Mouse (Mus musculus): ENCODE measurements around the gene Hes6. TPM values are rescaled to one million over a fixed set of nuclear protein-coding genes. Genes with fewer than 3 reads are reported as not detected.

Hes6 gene
- polyA plus RNA-seq, 1 experiment from 2014 or later = 10.1 TPM

- Histone ChIP-seq H3K79me2 (ENCODE audit: inconsistent target) (no peaks in the 10 kb centered on the region), H3K4me3 (ENCODE audit: inconsistent target) (no peak overlapping the region), H3K27ac (no peak overlapping the region), H3K36me3 (ENCODE audit: inconsistent target) (no peaks in the 10 kb centered on the region)
- WGBS (ENCODE audit: missing documents) = 42% methylated on average over 1 of the region's 1 CpGs
These were observed 8.9 kb downstream of the Hes6 start for GRCm38 (mm10) chr1:91404976-91405375.

GRCm38 (mm10) chr1:91398260-91399062 lies 15.4 kb downstream of the Hes6 start, which contains the start of gene Ilkap:
Gene Ilkap (minus strand): TSS chr1:91398815.
- peak within 1 kb of the TSS; percentile 96 for H3K4me3 ChIP-seq (ENCODE audit: inconsistent target)
- peak within 1 kb of the TSS; percentile 71 for H3K27ac ChIP-seq
- peaks cover 49% of the 10 kb centered on the region for H3K79me2 ChIP-seq (ENCODE audit: inconsistent target)
- WGBS (ENCODE audit: missing documents) = under 1% methylated on average over 91 of the region's 91 CpGs
- H3K36me3 ChIP-seq (ENCODE audit: inconsistent target) = no peaks in the 10 kb centered on the region

- Histone ChIP-seq H3K4me3 (ENCODE audit: inconsistent target) (peak overlapping the region; percentile 96), H3K36me3 (ENCODE audit: inconsistent target) (no peaks in the 10 kb centered on the region), H3K27ac (peak overlapping the region; percentile 53), H3K79me2 (ENCODE audit: inconsistent target) (peaks cover 54% of the 10 kb centered on the region)
- 1% methylated on average over 12 of the region's 12 CpGs for WGBS (ENCODE audit: missing documents)
These were observed 15.9 kb downstream of the Hes6 start for GRCm38 (mm10) chr1:91397927-91398259.

GRCm38 (mm10) chr1:91390369-91390768 lies 23.5 kb downstream of the Hes6 start:
- H3K4me3 ChIP-seq (ENCODE audit: inconsistent target) = no peak overlapping the region
- WGBS (ENCODE audit: missing documents) = 95% methylated on average over 5 of the region's 5 CpGs
- H3K79me2 ChIP-seq (ENCODE audit: inconsistent target) = peaks cover 90% of the 10 kb centered on the region
- no peak overlapping the region for H3K27ac ChIP-seq
- H3K36me3 ChIP-seq (ENCODE audit: inconsistent target) = peaks cover 47% of the 10 kb centered on the region

GRCm38 (mm10) chr1:91381091-91381471 lies 32.8 kb downstream of the Hes6 start:
- H3K27ac ChIP-seq = no peak overlapping the region
- 94% methylated on average over 4 of the region's 4 CpGs for WGBS (ENCODE audit: missing documents)
- H3K36me3 ChIP-seq (ENCODE audit: inconsistent target) = peaks cover 89% of the 10 kb centered on the region
- no peak overlapping the region for H3K4me3 ChIP-seq (ENCODE audit: inconsistent target)
- H3K79me2 ChIP-seq (ENCODE audit: inconsistent target) = no peaks in the 10 kb centered on the region

GRCm38 (mm10) chr1:91380453-91381090 lies 33.3 kb downstream of the Hes6 start:
- Histone ChIP-seq H3K27ac (no peak overlapping the region), H3K36me3 (ENCODE audit: inconsistent target) (peaks cover 89% of the 10 kb centered on the region), H3K79me2 (ENCODE audit: inconsistent target) (no peaks in the 10 kb centered on the region), H3K4me3 (ENCODE audit: inconsistent target) (no peak overlapping the region)
- 72% methylated on average over 7 of the region's 7 CpGs for WGBS (ENCODE audit: missing documents)

GRCm38 (mm10) chr1:91373414-91373835 lies 40.4 kb downstream of the Hes6 start:
- no peak overlapping the region for H3K27ac ChIP-seq
- peaks cover 70% of the 10 kb centered on the region for H3K36me3 ChIP-seq (ENCODE audit: inconsistent target)
- WGBS (ENCODE audit: missing documents) = 95% methylated on average over 6 of the region's 6 CpGs
- no peaks in the 10 kb centered on the region for H3K79me2 ChIP-seq (ENCODE audit: inconsistent target)
- no peak overlapping the region for H3K4me3 ChIP-seq (ENCODE audit: inconsistent target)

GRCm38 (mm10) chr1:91370055-91370454 lies 43.8 kb downstream of the Hes6 start:
- Histone ChIP-seq H3K4me3 (ENCODE audit: inconsistent target) (no peak overlapping the region), H3K27ac (no peak overlapping the region), H3K36me3 (ENCODE audit: inconsistent target) (peaks cover 37% of the 10 kb centered on the region), H3K79me2 (ENCODE audit: inconsistent target) (no peaks in the 10 kb centered on the region)
- 93% methylated on average over 23 of the region's 23 CpGs for WGBS (ENCODE audit: missing documents)

GRCm38 (mm10) chr1:91369408-91369807 lies 44.4 kb downstream of the Hes6 start:
- Histone ChIP-seq H3K36me3 (ENCODE audit: inconsistent target) (peaks cover 30% of the 10 kb centered on the region), H3K27ac (no peak overlapping the region), H3K4me3 (ENCODE audit: inconsistent target) (no peak overlapping the region), H3K79me2 (ENCODE audit: inconsistent target) (no peaks in the 10 kb centered on the region)
- 86% methylated on average over 4 of the region's 4 CpGs for WGBS (ENCODE audit: missing documents)

- H3K79me2 ChIP-seq (ENCODE audit: inconsistent target) = no peaks in the 10 kb centered on the region
- peaks cover 9% of the 10 kb centered on the region; the same call in 1 of the 2 replicates for H3K36me3 ChIP-seq (ENCODE audit: inconsistent target)
- no peak overlapping the region for H3K27ac ChIP-seq
- H3K4me3 ChIP-seq (ENCODE audit: inconsistent target) = no peak overlapping the region
- WGBS (ENCODE audit: missing documents) = 100% methylated on average over 3 of the region's 3 CpGs
These were observed 46.5 kb downstream of the Hes6 start for GRCm38 (mm10) chr1:91367295-91367694.

- 5% methylated on average over 65 of the region's 68 CpGs for WGBS (ENCODE audit: missing documents)
- Histone ChIP-seq H3K27ac (no peak within 1 kb of the TSS), H3K36me3 (ENCODE audit: inconsistent target) (peaks cover under 1% of the 10 kb centered on the region; the same call in 1 of the 2 replicates), H3K79me2 (ENCODE audit: inconsistent target) (no peaks in the 10 kb centered on the region), H3K4me3 (ENCODE audit: inconsistent target) (no peak within 1 kb of the TSS)
These were observed 47.4 kb downstream of the Hes6 start, which contains the start of gene Erfe for GRCm38 (mm10) chr1:91366215-91367108. Gene Erfe (plus strand): TSS chr1:91366430.

GRCm38 (mm10) chr1:91365816-91366214 lies 48.0 kb downstream of the Hes6 start:
- H3K79me2 ChIP-seq (ENCODE audit: inconsistent target) = no peaks in the 10 kb centered on the region
- H3K36me3 ChIP-seq (ENCODE audit: inconsistent target) = no peaks in the 10 kb centered on the region
- H3K27ac ChIP-seq = no peak overlapping the region
- WGBS (ENCODE audit: missing documents) = 48% methylated on average over 8 of the region's 8 CpGs
- no peak overlapping the region for H3K4me3 ChIP-seq (ENCODE audit: inconsistent target)

GRCm38 (mm10) chr1:91364822-91365644 lies 48.8 kb downstream of the Hes6 start:
- 96% methylated on average over 16 of the region's 16 CpGs for WGBS (ENCODE audit: missing documents)

GRCm38 (mm10) chr1:91362113-91362512 lies 51.7 kb downstream of the Hes6 start:
- 85% methylated on average over 4 of the region's 5 CpGs for WGBS (ENCODE audit: missing documents)
- Histone ChIP-seq H3K4me3 (ENCODE audit: inconsistent target) (no peak overlapping the region), H3K36me3 (ENCODE audit: inconsistent target) (no peaks in the 10 kb centered on the region), H3K27ac (no peak overlapping the region), H3K79me2 (ENCODE audit: inconsistent target) (no peaks in the 10 kb centered on the region)

More at GRCm38 (mm10) chr1:91364822-91365644, 48.8 kb downstream of the Hes6 start:
- H3K79me2 ChIP-seq (ENCODE audit: inconsistent target) = no peaks in the 10 kb centered on the region
- no peak overlapping the region for H3K27ac ChIP-seq
- no peaks in the 10 kb centered on the region for H3K36me3 ChIP-seq (ENCODE audit: inconsistent target)
- H3K4me3 ChIP-seq (ENCODE audit: inconsistent target) = no peak overlapping the region
